13 mouse cellular contexts compared by ENCODE assay signal in genomic region chr12:108372241-108372640, GRCm38 (mm10). TPM values are rescaled to one million over a fixed set of nuclear protein-coding genes. Genes with fewer than 3 reads are reported as not detected.
DNase-seq lines count a peak whose midpoint lies in the region; ATAC-seq and TF ChIP-seq lines count a peak whose summit lies in the region.
"Had no signal": no experiment of that assay in that cellular context is flagged by ENCODE, and none has a peak within 500 bp of the region (broad histone marks: within the 10 kb centered on the region; RNA-seq: fewer than 3 reads in every experiment).

No protein-coding gene starts in this region.

- peak overlapping the region; percentile 77 for H3K9ac ChIP-seq in heart, adult 2 months (ENCODE audit: low read depth, low read length)
- peak overlapping the region; percentile 30; the same call in 1 of the 2 replicates for H3K9ac ChIP-seq in intestine, embryonic 16.5 days (ENCODE audit: low read depth, low read length)
- H3K9ac ChIP-seq: hindbrain, embryonic 15.5 days; liver, postnatal 0 days had no signal

- H3K27ac ChIP-seq in cerebellum, adult 2 months (ENCODE audit: insufficient read depth, low read length): peak overlapping the region; percentile 14
- peak overlapping the region; percentile 98 for H3K27ac ChIP-seq in heart, adult 2 months
- H3K27ac ChIP-seq in intestine, embryonic 16.5 days (ENCODE audit: low read length): peak overlapping the region; percentile 70
- H3K27ac ChIP-seq in left cerebral cortex, adult 2 months: no peak overlapping the region
- H3K27ac ChIP-seq: hindbrain, embryonic 15.5 days had no signal

- H3K4me3 ChIP-seq in cerebellum, adult 2 months (replicated peaks; ENCODE audit: insufficient read depth, low read depth, low read length): no peak overlapping the region
- H3K4me3 ChIP-seq in heart, adult 2 months: peak overlapping the region; percentile 62
- no peak overlapping the region for H3K4me3 ChIP-seq in intestine, embryonic 16.5 days (ENCODE audit: low read length)
- no peak overlapping the region for H3K4me3 ChIP-seq in left cerebral cortex, adult 2 months
- H3K4me3 ChIP-seq: hindbrain, embryonic 15.5 days had no signal

- no peak overlapping the region; the same call in 1 of the 2 replicates for H3K4me2 ChIP-seq in intestine, embryonic 16.5 days (ENCODE audit: low read depth, low read length)
- H3K4me2 ChIP-seq: hindbrain, embryonic 15.5 days had no signal

- WGBS in cerebellum, adult 2 months: 4% methylated on average over 17 of the region's 17 CpGs
- 58% methylated on average over 17 of the region's 17 CpGs for WGBS in heart, adult 2 months
- 82% methylated on average over 17 of the region's 17 CpGs for WGBS in intestine, embryonic 16.5 days

- no peaks in the 10 kb centered on the region for H3K27me3 ChIP-seq in cerebellum, adult 2 months (ENCODE audit: control insufficient read depth, insufficient read depth, low read length)
- H3K27me3 ChIP-seq in heart, adult 2 months (ENCODE audit: control insufficient read depth, insufficient read depth, low read length): no peaks in the 10 kb centered on the region
- H3K27me3 ChIP-seq in intestine, embryonic 16.5 days (replicated peaks; ENCODE audit: control insufficient read depth, insufficient read depth, low read length): no peaks in the 10 kb centered on the region
- H3K27me3 ChIP-seq: hindbrain, embryonic 15.5 days; Patski had no signal

- DNase-seq in gastrocnemius, adult 18-20 months (ENCODE audit: low spot score): peak; percentile 80
- no peak for DNase-seq in gastrocnemius, postnatal 4 days (ENCODE audit: low spot score in 2 of 2)
- DNase-seq in cerebellum, adult 2 months: peak; percentile 82 to 87
- DNase-seq in heart, adult 2 months: peak; percentile 70 to 83
- DNase-seq in left cerebral cortex, adult 11 months (ENCODE audit: low spot score): no peak
- no peak for DNase-seq in left cerebral cortex, adult 2 months (ENCODE audit: extremely low spot score in 1 of 2, low spot score in 2 of 2)
- no peak for DNase-seq in ovary, postnatal 10 days (ENCODE audit: low spot score)
- DNase-seq: B cell, adult 2 months; liver, postnatal 0 days; right cerebral cortex, adult 18-20 months had no signal

- TF ChIP-seq EP300 in heart, adult 2 months (IDR thresholded peaks at IDR 0.05; ENCODE audit: insufficient read depth, low read depth, low read length): 0 out of 2 replicates have a peak, but pooled peaks have one; percentile 16

- no peaks in the 10 kb centered on the region for H3K9me3 ChIP-seq in intestine, embryonic 16.5 days (ENCODE audit: control insufficient read depth, low read length)
- H3K9me3 ChIP-seq: hindbrain, embryonic 15.5 days had no signal

- ATAC-seq in intestine, embryonic 16.5 days: no peak
- ATAC-seq: liver, postnatal 0 days; Patski had no signal

- TF ChIP-seq CTCF in cerebellum, adult 2 months (IDR thresholded peaks at IDR 0.05; ENCODE audit: borderline replicate concordance, insufficient read depth, low read depth, low read length): no peak
- TF ChIP-seq CTCF in heart, adult 2 months (IDR thresholded peaks at IDR 0.05): no peak
- no peak for TF ChIP-seq CTCF in left cerebral cortex, adult 2 months (IDR thresholded peaks at IDR 0.05)

- H3K36me3 ChIP-seq in heart, adult 2 months (ENCODE audit: control insufficient read depth, insufficient read depth, low read length): no peaks in the 10 kb centered on the region; the same call in 1 of the 2 replicates
- no peaks in the 10 kb centered on the region for H3K36me3 ChIP-seq in intestine, embryonic 16.5 days (ENCODE audit: control insufficient read depth, insufficient read depth, low read length)
- H3K36me3 ChIP-seq: hindbrain, embryonic 15.5 days had no signal

- H3K4me1 ChIP-seq in cerebellum, adult 2 months (ENCODE audit: control insufficient read depth, insufficient read depth, low read length): peaks cover 28% of the 10 kb centered on the region
- peaks cover 32% of the 10 kb centered on the region for H3K4me1 ChIP-seq in heart, adult 2 months (ENCODE audit: control insufficient read depth, insufficient read depth, low read length)
- peaks cover 30% of the 10 kb centered on the region for H3K4me1 ChIP-seq in intestine, embryonic 16.5 days (ENCODE audit: control insufficient read depth, insufficient read depth, low read length)

- H3K79me2 ChIP-seq in heart, adult 2 months (replicated peaks; ENCODE audit: control insufficient read depth, insufficient read depth, low read length): 0 out of 2 replicates have a peak, but pooled peaks cover 2% of the 10 kb centered on the region

- TF ChIP-seq POLR2A in cerebellum, adult 2 months (IDR thresholded peaks at IDR 0.05; ENCODE audit: borderline replicate concordance, insufficient read depth, low read length): no peak
- TF ChIP-seq POLR2A in heart, adult 2 months (IDR thresholded peaks at IDR 0.05; ENCODE audit: insufficient read depth, low read depth, low read length): no peak

- intact Hi-C loops in heart, adult 2 months (cut with DNase I): loop anchor here (5.0 kb wide), 1 partner anchor 185 kb away; no protein-coding TSS in a partner anchor
- intact Hi-C loops in left cerebral cortex, adult 2 months (cut with DNase I): no loop called here

RNA-seq across cellular contexts. Expression of gene Eml1, which starts 1.5 kb away (rescaled TPM):
- 10 to 100 TPM; 99.0 to 99.1 TPM for total RNA-seq in gastrocnemius, adult 18-20 months (2021)
- total RNA-seq in gastrocnemius, postnatal 4 days (2021): 100 to 1,000 TPM; 103 to 112 TPM
- polyA plus RNA-seq in cerebellum, adult 2 months (2012; rRNA removed): 89.7 and 93.9 TPM in 2 replicates
- total RNA-seq in heart, adult 2 months (2021): 10 to 100 TPM; 73.5 to 84.7 TPM
- 68.7 and 112 TPM in 2 replicates for polyA plus RNA-seq in heart, adult 2 months (2012; rRNA removed)
- polyA plus RNA-seq in intestine, embryonic 16.5 days (2015; fragmentation: Nextera tagmentation; extraction: Ambion mirVana): 63.7 and 67.4 TPM in 2 replicates
- 10 to 100 TPM; 65.7 to 68.2 TPM for total RNA-seq in left cerebral cortex, adult 2 months (2021)

RNA-seq across cellular contexts. Expression of gene Cyp46a1, which starts 38.1 kb away (rescaled TPM):
- under 1 TPM; 0.11 to 0.21 TPM for total RNA-seq in gastrocnemius, adult 18-20 months (2021)
- total RNA-seq in gastrocnemius, postnatal 4 days (2021): 1 to 10 TPM; 1.9 to 2.4 TPM
- 88.8 and 93.7 TPM in 2 replicates for polyA plus RNA-seq in cerebellum, adult 2 months (2012; rRNA removed)
- under 1 TPM; 0.41 to 0.47 TPM for total RNA-seq in heart, adult 2 months (2021)
- polyA plus RNA-seq in heart, adult 2 months (2012; rRNA removed): 1.3 and 1.8 TPM in 2 replicates
- polyA plus RNA-seq in intestine, embryonic 16.5 days (2015; fragmentation: Nextera tagmentation; extraction: Ambion mirVana): 3.8 and 4.6 TPM in 2 replicates
- 100 to 1,000 TPM; 270 to 290 TPM for total RNA-seq in left cerebral cortex, adult 2 months (2021)

Comparison
In these comparisons a context has a peak if more than half of its experiments do, and no peak if none do; other contexts are left out.
1. DNase-seq: peak in gastrocnemius, adult 18-20 months (single experiment), cerebellum, adult 2 months (2 of 2) and heart, adult 2 months (2 of 2); none in gastrocnemius, postnatal 4 days (0 of 2), left cerebral cortex, adult 11 months (single experiment), left cerebral cortex, adult 2 months (0 of 2) and ovary, postnatal 10 days (single experiment).
2. RNA of gene Cyp46a1, which starts 38.1 kb away (total RNA-seq): 270 to 290 TPM in left cerebral cortex, adult 2 months; 1.9 to 2.4 TPM in gastrocnemius, postnatal 4 days, 0.41 to 0.47 TPM in heart, adult 2 months and 0.11 to 0.21 TPM in gastrocnemius, adult 18-20 months; every median in the first group is over 10 times any median in the second.